Mouse (Mus musculus) embryonic facial prominence, embryonic 13.5 days (tissue): ENCODE results near the gene Pik3c2a. TPM values are rescaled to one million over a fixed set of nuclear protein-coding genes. Genes with fewer than 3 reads are reported as not detected.

ENCODE experiments used
- ATAC-seq: fragments of 200-750 bp; cut with Nextera tagmentation; 2 replicates; pipeline ENCODE4 v1.8.0; 2017; ENCODE audit warnings: low read depth; ENCODE audit not compliant: insufficient number of reproducible peaks, insufficient read depth, low FRiP score, low TSS enrichment
- H3K27ac ChIP-seq: fragments of 300-500 bp; sonication (generic); 2 replicates; pipeline ENCODE4 v1.5.1; 2015; ENCODE audit warnings: moderate library complexity, mild to moderate bottlenecking, inconsistent platforms
- H3K27me3 ChIP-seq: fragments of 300-500 bp; sonication (generic); 2 replicates; pipeline ENCODE4 v1.6.1; 2015; ENCODE audit warnings: mild to moderate bottlenecking, inconsistent platforms
- H3K36me3 ChIP-seq: fragments of 300-500 bp; sonication (generic); 2 replicates; pipeline ENCODE4 v1.6.1; 2015; ENCODE audit warnings: mild to moderate bottlenecking, inconsistent platforms
- H3K4me1 ChIP-seq: fragments of 300-500 bp; sonication (generic); 2 replicates; pipeline ENCODE4 v1.6.1; 2015; ENCODE audit warnings: inconsistent platforms
- H3K4me2 ChIP-seq: fragments of 300-500 bp; sonication (generic); 2 replicates; pipeline ENCODE4 v1.6.1; 2015; ENCODE audit warnings: moderate library complexity, mild to moderate bottlenecking, inconsistent platforms
- H3K4me3 ChIP-seq: fragments of 300-500 bp; sonication (generic); 2 replicates; pipeline ENCODE4 v1.5.1; 2015; ENCODE audit warnings: mild to moderate bottlenecking, inconsistent platforms
- H3K9ac ChIP-seq: fragments of 300-500 bp; sonication (generic); 2 replicates; pipeline ENCODE4 v1.6.1; 2015; ENCODE audit warnings: mild to moderate bottlenecking, inconsistent platforms
- H3K9me3 ChIP-seq: fragments of 300-500 bp; sonication (generic); 2 replicates; pipeline ENCODE4 v1.6.1; 2016; ENCODE audit warnings: inconsistent platforms
- WGBS: fragments of 180-500 bp; shearing (Covaris S2); methylation state at CpG from one replicate; pipeline ENCODE4 v1.1.7; 2015; ENCODE audit warnings: mixed read lengths; 5-methylcytosine and 5-hydroxymethylcytosine counted together
- polyA plus RNA-seq: library from polyadenylated mRNA; unstranded; fragments of >200 nt; fragmentation: Nextera tagmentation; extraction: Ambion mirVana; gene quantifications from 2 replicates; pipeline ENCODE4 v1.2.1, GENCODE M21; 2015

Pik3c2a gene
- polyA plus RNA-seq, 1 experiment from 2014 or later: 27.8 TPM

GRCm38 (mm10) chr7:116292377-116292776 lies 150.9 kb downstream of the Pik3c2a start:
- 34% methylated on average over 5 of the region's 5 CpGs for whole genome bisulfite sequencing
- no peak overlapping the region for H3K27ac ChIP-seq
- H3K4me2 ChIP-seq: no peak overlapping the region
- peaks cover 13% of the 10 kb centered on the region for H3K4me1 ChIP-seq
- H3K36me3 ChIP-seq: no peaks in the 10 kb centered on the region
- H3K9ac ChIP-seq: no peak overlapping the region
- H3K9me3 ChIP-seq: no peaks in the 10 kb centered on the region
- ATAC-seq: no peak
- H3K27me3 ChIP-seq: no peaks in the 10 kb centered on the region
- no peak overlapping the region for H3K4me3 ChIP-seq

GRCm38 (mm10) chr7:116290559-116290958 lies 152.7 kb downstream of the Pik3c2a start:
- Histone ChIP-seq H3K9me3 (no peaks in the 10 kb centered on the region), H3K4me2 (no peak overlapping the region), H3K27me3 (no peaks in the 10 kb centered on the region), H3K4me3 (no peak overlapping the region), H3K4me1 (peaks cover 21% of the 10 kb centered on the region), H3K9ac (no peak overlapping the region), H3K36me3 (no peaks in the 10 kb centered on the region), H3K27ac (no peak overlapping the region)
- 87% methylated on average over 1 of the region's 1 CpGs for WGBS
- ATAC-seq: no peak

GRCm38 (mm10) chr7:116288996-116289395 lies 154.3 kb downstream of the Pik3c2a start:
- Histone ChIP-seq H3K27me3 (no peaks in the 10 kb centered on the region), H3K4me1 (peaks cover 12% of the 10 kb centered on the region; the same call in 1 of the 2 replicates), H3K27ac (no peak overlapping the region), H3K9me3 (no peaks in the 10 kb centered on the region), H3K36me3 (no peaks in the 10 kb centered on the region), H3K4me2 (no peak overlapping the region), H3K4me3 (no peak overlapping the region), H3K9ac (no peak overlapping the region)
- ATAC-seq: no peak
- 92% methylated on average over 3 of the region's 3 CpGs for WGBS

- ATAC-seq: no peak
- Histone ChIP-seq H3K36me3 (no peaks in the 10 kb centered on the region), H3K27ac (no peak overlapping the region), H3K4me3 (no peak overlapping the region), H3K9me3 (no peaks in the 10 kb centered on the region), H3K4me2 (no peak overlapping the region), H3K27me3 (no peaks in the 10 kb centered on the region), H3K9ac (no peak overlapping the region), H3K4me1 (peaks cover 11% of the 10 kb centered on the region; the same call in 1 of the 2 replicates)
- WGBS: 85% methylated on average over 5 of the region's 5 CpGs
Measured at GRCm38 (mm10) chr7:116287959-116288358, 155.3 kb downstream of the Pik3c2a start.

Other genes starting within 250 kb of the Pik3c2a start
- 10.9 and 11.0 TPM in 2 replicates for gene Plekha7, start 135.1 kb downstream of the Pik3c2a start, polyA plus RNA-seq
- 845 and 970 TPM in 2 replicates for gene Rps13, start 109.3 kb downstream of the Pik3c2a start, polyA plus RNA-seq
- 20.0 and 21.5 TPM in 2 replicates for gene Nucb2, start 60.9 kb upstream of the Pik3c2a start, polyA plus RNA-seq